Mouse (Mus musculus) left cerebral cortex, postnatal 14 days (tissue): ENCODE data around the gene Arf1. TPM values are rescaled to one million over a fixed set of nuclear protein-coding genes. Genes with fewer than 3 reads are reported as not detected.

Source experiments
- DNase-seq, 2 experiments: peaks; one replicate each; pipeline ENCODE4 v3.0.0; 2021 to 2022; ENCODE audit warnings: low spot score in 2 of 2, mixed read lengths in 1 of 2
- intact Hi-C: fragments of 180-260 bp; cut with DNase I; formaldehyde crosslinking; loops from one replicate; pipeline ENCODE4 v1.15.1; 2025
- total RNA-seq, 2 experiments: library from RNA; stranded (reverse); gene quantifications; 2 replicates each; pipeline ENCODE4 v1.2.3; 2021

Gene Arf1
- total RNA-seq, 2 experiments from 2014 or later, result 417 to 455 TPM

DNA sequence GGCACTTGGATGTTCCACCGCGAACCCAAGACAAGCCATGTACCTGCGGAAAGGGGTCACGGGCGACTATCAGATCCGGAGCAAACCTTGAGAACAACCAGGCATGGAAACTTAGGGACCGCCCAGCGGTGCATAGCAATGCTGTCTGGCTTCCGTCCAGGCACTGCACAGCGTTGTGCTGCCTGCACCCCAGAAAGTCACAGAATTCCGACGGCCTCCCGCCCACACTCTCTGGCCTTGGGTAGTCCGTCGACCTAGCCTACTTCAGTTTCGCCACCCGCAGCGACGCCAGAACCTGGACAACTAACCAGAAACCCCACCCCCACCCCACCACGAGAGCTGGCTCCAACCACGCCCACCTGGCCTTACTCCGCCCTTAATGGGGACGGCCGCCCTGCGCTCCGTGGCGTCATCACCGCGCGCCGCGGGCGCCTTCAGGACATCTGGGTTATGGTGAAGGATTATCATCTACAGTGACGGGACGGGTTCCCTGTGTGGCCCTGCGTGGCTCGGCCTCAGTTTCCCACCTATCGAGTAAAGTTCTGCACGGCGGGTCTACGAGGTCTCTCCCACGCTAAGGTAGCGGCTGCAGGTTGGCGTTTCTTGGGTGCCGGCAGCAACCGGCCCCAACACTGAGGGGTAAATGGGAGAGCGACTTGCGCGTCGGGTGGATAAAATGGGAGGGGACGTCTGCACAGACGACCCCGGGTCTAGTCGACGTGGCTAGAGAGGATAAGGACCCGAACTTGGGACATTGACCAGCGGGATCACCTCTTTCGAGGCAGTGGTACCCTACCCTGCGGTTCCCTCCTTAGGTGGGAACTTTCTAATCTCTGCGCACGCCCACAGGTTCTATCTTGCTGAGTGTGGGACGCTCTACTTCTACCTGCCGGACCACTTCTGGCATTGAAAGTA is 25.7 kb downstream of the Arf1 start, which contains the start of gene Mrpl55:
TSS of gene Mrpl55 (plus strand) at position 406 of the 915 bp plus-strand sequence.
- DNase-seq, result peak; percentile 95
- intact Hi-C loops, result no loop called here

DNA sequence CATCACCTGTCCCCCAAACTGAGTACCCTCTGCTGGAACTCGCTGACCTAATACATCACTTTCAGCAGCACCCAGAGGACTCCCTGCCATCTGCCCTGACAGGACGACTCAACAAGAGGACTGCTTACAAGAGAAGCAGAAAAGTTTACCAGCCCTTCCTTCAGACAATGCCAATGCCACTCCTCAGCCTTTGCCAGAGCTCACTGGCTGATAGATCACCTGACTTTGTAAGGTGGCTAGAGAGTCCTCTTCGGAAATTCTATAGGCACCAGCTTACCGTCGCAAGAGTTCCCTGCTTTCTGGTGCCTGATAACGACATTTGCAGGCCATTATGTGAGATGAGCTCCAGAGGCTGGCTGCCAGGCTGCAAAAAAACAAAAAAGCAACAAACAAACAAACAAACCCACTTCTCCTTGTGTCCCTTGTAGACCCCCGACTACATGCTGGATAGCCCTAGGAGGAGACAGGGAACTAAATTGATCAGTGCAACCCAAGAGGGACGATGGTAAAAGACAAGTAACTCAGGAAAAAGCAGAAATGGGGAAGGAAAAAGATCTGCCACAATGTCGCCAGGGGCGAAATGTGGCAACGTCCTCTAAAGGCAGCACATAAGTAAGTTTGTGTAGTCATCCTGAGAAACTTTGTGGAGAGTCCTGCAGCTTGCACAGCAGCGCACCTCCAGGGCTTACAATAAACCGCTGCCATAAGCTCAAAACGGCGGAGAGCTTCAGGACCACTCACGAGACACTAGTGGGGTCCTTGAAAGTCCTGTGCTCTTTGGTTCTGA is 26.7 kb downstream of the Arf1 start:
- intact Hi-C loops, result no loop called here
- no peak for DNase-seq

DNA sequence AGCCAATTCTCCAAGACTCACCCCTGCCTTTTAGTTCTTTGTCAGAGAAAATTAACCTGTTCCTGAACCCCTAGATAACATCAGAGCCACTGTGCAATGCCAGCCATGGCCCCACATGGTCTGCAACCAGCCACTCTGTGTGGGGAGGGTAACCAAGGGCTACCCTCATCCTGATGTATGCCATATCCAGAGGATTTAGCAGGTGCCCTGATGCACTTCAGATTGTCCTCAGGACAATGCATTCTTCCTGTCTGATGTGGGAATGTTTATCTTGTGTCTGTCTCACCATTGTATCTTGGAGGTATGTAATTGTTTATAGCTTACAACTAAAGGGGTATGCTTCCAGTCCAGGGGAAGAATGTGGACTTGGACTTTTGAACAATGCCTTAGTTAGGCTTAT is 31.8 kb downstream of the Arf1 start:
- DNase-seq, result no peak
- intact Hi-C loops, result no loop called here

GRCm38 (mm10) chr11:59192059-59192386 is 36.0 kb downstream of the Arf1 start, which contains the start of gene Guk1:
TSS of gene Guk1 (minus strand) at chr11:59192212.
- DNase-seq, result no peak
- intact Hi-C loops, result no loop called here

GRCm38 (mm10) chr11:59191231-59192058 is 36.6 kb downstream of the Arf1 start:
- DNase-seq, result peak; percentile 92 to 93
- intact Hi-C loops, result no loop called here

GRCm38 (mm10) chr11:59187706-59188105 is 40.4 kb downstream of the Arf1 start:
- intact Hi-C loops, result loop anchor here (10.0 kb wide), 1 partner anchor 213 kb away; the partner anchor contains the start of gene Trim11
- no peak for DNase-seq

- intact Hi-C loops, result loop anchor here (10.0 kb wide), 1 partner anchor 211 kb away; the partner anchor contains the start of gene Trim11
- no peak for DNase-seq
These were observed 42.6 kb downstream of the Arf1 start for GRCm38 (mm10) chr11:59185490-59185889.

DNA sequence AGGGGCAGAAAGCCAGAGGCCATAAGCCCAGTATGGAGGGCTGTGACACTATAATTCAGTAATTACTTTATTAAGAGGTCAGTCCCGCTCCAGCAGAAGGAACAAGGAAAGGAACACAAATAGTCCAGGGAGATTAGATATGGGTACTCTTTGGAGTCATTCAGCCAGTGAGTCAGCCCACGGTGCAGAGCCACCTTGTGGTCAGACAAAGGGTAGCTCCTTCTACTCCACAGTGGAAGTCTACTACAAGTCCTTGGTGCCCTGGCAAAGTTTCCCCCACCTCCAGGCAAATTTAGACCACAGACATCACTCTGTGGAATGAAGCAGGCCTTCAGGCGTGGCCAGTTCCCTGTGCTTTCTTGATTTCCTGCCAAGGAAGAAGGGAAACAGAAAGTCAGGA is 44.2 kb downstream of the Arf1 start:
- intact Hi-C loops, result loop anchor here (5.0 to 10.0 kb wide), 2 partner anchors 87 to 209 kb away; partner anchors contain the start of gene Trim11
- peak; percentile 61 to 76 for DNase-seq

- no peak for DNase-seq
- intact Hi-C loops, result loop anchor here (5.0 to 10.0 kb wide), 2 partner anchors 86 to 208 kb away; partner anchors contain the start of gene Trim11
These were observed 45.2 kb downstream of the Arf1 start, which contains the start of gene Gjc2 for GRCm38 (mm10) chr11:59182864-59183331. TSS of gene Gjc2 (minus strand) at chr11:59183213.

GRCm38 (mm10) chr11:59176921-59177320 is 51.1 kb downstream of the Arf1 start:
- DNase-seq, result no peak

DNA sequence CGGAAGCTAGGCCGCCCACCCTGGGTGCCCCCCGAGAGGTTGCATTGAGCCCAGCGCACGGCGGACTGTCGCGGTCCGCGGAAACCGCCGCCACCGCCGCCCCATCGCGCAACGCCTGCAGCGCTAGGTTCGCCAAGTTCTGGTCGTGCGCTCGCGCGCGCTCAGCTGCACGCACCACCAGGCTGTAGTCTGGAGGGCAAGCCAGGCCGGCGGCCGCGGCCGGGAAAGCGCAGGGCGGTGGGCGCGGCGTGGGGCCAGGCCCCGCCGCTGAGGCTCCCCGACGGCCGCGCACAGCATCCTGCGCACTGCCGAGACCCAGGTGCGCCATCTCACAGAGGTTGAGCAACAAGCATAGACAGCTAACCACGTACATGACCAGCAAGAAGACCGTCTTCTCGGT is 51.6 kb downstream of the Arf1 start:
- intact Hi-C loops, result no loop called here
- DNase-seq, result no peak

More at GRCm38 (mm10) chr11:59176921-59177320, 51.1 kb downstream of the Arf1 start:
- intact Hi-C loops, result no loop called here

GRCm38 (mm10) chr11:59174189-59174838 is 53.8 kb downstream of the Arf1 start:
- intact Hi-C loops, result no loop called here
- no peak for DNase-seq

DNA sequence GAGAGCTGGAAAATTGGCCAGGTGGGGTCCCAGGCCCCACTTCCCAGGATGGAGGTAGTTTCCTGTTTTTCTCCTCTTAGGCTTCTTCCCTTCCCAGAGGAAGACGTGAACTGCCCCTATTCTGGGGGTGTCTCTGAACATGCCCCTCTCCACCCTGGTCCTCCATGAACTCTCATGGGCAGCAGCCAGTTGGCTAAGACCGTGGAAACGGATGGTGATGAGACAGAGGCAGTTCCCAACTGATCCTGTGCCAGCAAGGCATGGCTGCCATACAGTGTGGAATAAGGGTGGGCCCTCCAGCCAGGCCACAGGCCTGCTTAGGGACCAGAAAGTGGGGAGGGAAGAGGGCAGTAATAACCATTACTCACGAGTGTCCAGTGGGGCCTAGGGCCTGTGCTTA is 57.5 kb downstream of the Arf1 start:
- DNase-seq, result no peak
- intact Hi-C loops, result no loop called here

DNA sequence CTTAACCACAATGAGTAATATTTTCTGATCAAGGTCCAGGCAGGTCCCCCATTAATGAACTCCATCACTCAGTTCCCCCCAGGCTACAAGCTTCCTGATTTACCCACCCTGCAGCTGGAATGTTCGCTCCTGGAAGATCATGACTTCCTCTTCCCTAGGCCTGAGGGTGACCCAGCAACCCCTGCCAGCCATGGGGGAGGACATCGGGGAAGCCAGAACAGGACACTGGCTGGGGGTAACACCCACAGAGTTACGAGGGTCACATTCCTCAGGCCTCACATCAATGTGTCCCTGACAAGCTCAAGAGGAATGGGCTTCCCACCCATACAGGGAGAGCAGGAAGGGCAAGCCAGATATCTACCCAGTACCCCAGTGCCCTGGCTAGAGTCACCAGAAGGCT is 58.3 kb downstream of the Arf1 start:
- intact Hi-C loops, result no loop called here
- no peak for DNase-seq

GRCm38 (mm10) chr11:59165616-59166241 is 62.3 kb downstream of the Arf1 start:
- intact Hi-C loops, result no loop called here
- DNase-seq, result no peak

- DNase-seq, result no peak
- intact Hi-C loops, result no loop called here
These were observed 63.7 kb downstream of the Arf1 start for GRCm38 (mm10) chr11:59164384-59164783.

GRCm38 (mm10) chr11:59163255-59164236 is 64.5 kb downstream of the Arf1 start, which contains the start of gene Iba57:
TSS of gene Iba57 (minus strand) at chr11:59163739.
- intact Hi-C loops, result no loop called here

More at GRCm38 (mm10) chr11:59163255-59164236, 64.5 kb downstream of the Arf1 start, which contains the start of gene Iba57:
- peak; percentile 99 for DNase-seq
